Mouse (Mus musculus): ENCODE measurements around the gene Arl4a. TPM values are rescaled to one million over a fixed set of nuclear protein-coding genes. Genes with fewer than 3 reads are reported as not detected.

The Arl4a gene
- polyA plus RNA-seq, 1 experiment from 2014 or later, result 50.2 TPM

- no peaks in the 10 kb centered on the region for H3K9me3 ChIP-seq (ENCODE audit: control insufficient read depth, low read length)
- under 1% methylated on average over 54 of the region's 60 CpGs for WGBS
- no peaks in the 10 kb centered on the region for H3K27me3 ChIP-seq (ENCODE audit: control insufficient read depth, insufficient read depth, low read length)
- H3K9ac ChIP-seq (ENCODE audit: low read depth, low read length), result peak overlapping the region; percentile 77
- H3K36me3 ChIP-seq (ENCODE audit: control insufficient read depth, insufficient read depth, low read length), result no peaks in the 10 kb centered on the region
- H3K4me1 ChIP-seq (ENCODE audit: control insufficient read depth, insufficient read depth, low read length), result peaks cover 2% of the 10 kb centered on the region; the same call in 1 of the 2 replicates
- H3K4me3 ChIP-seq (ENCODE audit: low read length), result peak overlapping the region; percentile 85
- peak overlapping the region; percentile 85; the same call in 1 of the 2 replicates for H3K27ac ChIP-seq (ENCODE audit: low read depth, low read length)
- H3K4me2 ChIP-seq (replicated peaks; ENCODE audit: low read depth, low read length), result peak overlapping the region; percentile 59
- ATAC-seq (ENCODE audit: low FRiP score, low TSS enrichment), result peak; percentile 98
Observed at GRCm38 (mm10) chr12:40037226-40037813, 505 bp downstream of the Arl4a start.

- peak overlapping the region; percentile 68 for H3K9ac ChIP-seq (ENCODE audit: low read depth, low read length)
- H3K4me2 ChIP-seq (replicated peaks; ENCODE audit: low read depth, low read length), result peak overlapping the region; percentile 59
- no peaks in the 10 kb centered on the region for H3K9me3 ChIP-seq (ENCODE audit: control insufficient read depth, low read length)
- no peaks in the 10 kb centered on the region for H3K36me3 ChIP-seq (ENCODE audit: control insufficient read depth, insufficient read depth, low read length)
- no peak for ATAC-seq (ENCODE audit: low FRiP score, low TSS enrichment)
- H3K27me3 ChIP-seq (ENCODE audit: control insufficient read depth, insufficient read depth, low read length), result no peaks in the 10 kb centered on the region
- H3K4me1 ChIP-seq (ENCODE audit: control insufficient read depth, insufficient read depth, low read length), result peaks cover 2% of the 10 kb centered on the region; the same call in 1 of the 2 replicates
- peak overlapping the region; percentile 71; the same call in 1 of the 2 replicates for H3K27ac ChIP-seq (ENCODE audit: low read depth, low read length)
- WGBS, result 4% methylated on average over 11 of the region's 11 CpGs
- H3K4me3 ChIP-seq (ENCODE audit: low read length), result peak overlapping the region; percentile 85
Observed at GRCm38 (mm10) chr12:40036666-40037065, 1.2 kb downstream of the Arl4a start.

GRCm38 (mm10) chr12:40035506-40035905, 2.3 kb downstream of the Arl4a start:
- whole genome bisulfite sequencing, result 88% methylated on average over 4 of the region's 4 CpGs
- Histone ChIP-seq H3K27ac (ENCODE audit: low read depth, low read length) (no peak overlapping the region), H3K4me2 (replicated peaks; ENCODE audit: low read depth, low read length) (peak overlapping the region; percentile 59), H3K9ac (ENCODE audit: low read depth, low read length) (no peak overlapping the region), H3K27me3 (ENCODE audit: control insufficient read depth, insufficient read depth, low read length) (no peaks in the 10 kb centered on the region), H3K36me3 (ENCODE audit: control insufficient read depth, insufficient read depth, low read length) (no peaks in the 10 kb centered on the region), H3K4me3 (ENCODE audit: low read length) (peak overlapping the region; percentile 85), H3K4me1 (ENCODE audit: control insufficient read depth, insufficient read depth, low read length) (peaks cover 2% of the 10 kb centered on the region; the same call in 1 of the 2 replicates), H3K9me3 (ENCODE audit: control insufficient read depth, low read length) (no peaks in the 10 kb centered on the region)
- no peak for ATAC-seq (ENCODE audit: low FRiP score, low TSS enrichment)

- no peak overlapping the region for H3K4me2 ChIP-seq (replicated peaks; ENCODE audit: low read depth, low read length)
Observed at GRCm38 (mm10) chr12:40029201-40029600, 8.6 kb downstream of the Arl4a start.

GRCm38 (mm10) chr12:40027846-40028245, 10.0 kb downstream of the Arl4a start:
- H3K9me3 ChIP-seq (ENCODE audit: control insufficient read depth, low read length), result no peaks in the 10 kb centered on the region
- no peaks in the 10 kb centered on the region for H3K27me3 ChIP-seq (ENCODE audit: control insufficient read depth, insufficient read depth, low read length)
- H3K4me2 ChIP-seq (replicated peaks; ENCODE audit: low read depth, low read length), result no peak overlapping the region
- H3K9ac ChIP-seq (ENCODE audit: low read depth, low read length), result no peak overlapping the region
- H3K36me3 ChIP-seq (ENCODE audit: control insufficient read depth, insufficient read depth, low read length), result no peaks in the 10 kb centered on the region
- H3K4me1 ChIP-seq (ENCODE audit: control insufficient read depth, insufficient read depth, low read length), result no peaks in the 10 kb centered on the region
- no peak overlapping the region for H3K4me3 ChIP-seq (ENCODE audit: low read length)
- WGBS, result 87% methylated on average over 3 of the region's 3 CpGs
- no peak for ATAC-seq (ENCODE audit: low FRiP score, low TSS enrichment)
- no peak overlapping the region for H3K27ac ChIP-seq (ENCODE audit: low read depth, low read length)

More at GRCm38 (mm10) chr12:40029201-40029600, 8.6 kb downstream of the Arl4a start:
- H3K9me3 ChIP-seq (ENCODE audit: control insufficient read depth, low read length), result no peaks in the 10 kb centered on the region
- no peaks in the 10 kb centered on the region for H3K27me3 ChIP-seq (ENCODE audit: control insufficient read depth, insufficient read depth, low read length)
- no peak for ATAC-seq (ENCODE audit: low FRiP score, low TSS enrichment)
- H3K36me3 ChIP-seq (ENCODE audit: control insufficient read depth, insufficient read depth, low read length), result no peaks in the 10 kb centered on the region
- H3K9ac ChIP-seq (ENCODE audit: low read depth, low read length), result no peak overlapping the region
- H3K27ac ChIP-seq (ENCODE audit: low read depth, low read length), result no peak overlapping the region
- H3K4me1 ChIP-seq (ENCODE audit: control insufficient read depth, insufficient read depth, low read length), result no peaks in the 10 kb centered on the region
- H3K4me3 ChIP-seq (ENCODE audit: low read length), result no peak overlapping the region
- WGBS, result 75% methylated on average over 4 of the region's 4 CpGs

- H3K36me3 ChIP-seq (ENCODE audit: control insufficient read depth, insufficient read depth, low read length), result no peaks in the 10 kb centered on the region
- WGBS, result 89% methylated on average over 3 of the region's 3 CpGs
- H3K9ac ChIP-seq (ENCODE audit: low read depth, low read length), result no peak overlapping the region
- H3K4me2 ChIP-seq (replicated peaks; ENCODE audit: low read depth, low read length), result no peak overlapping the region
- H3K9me3 ChIP-seq (ENCODE audit: control insufficient read depth, low read length), result no peaks in the 10 kb centered on the region
- no peak for ATAC-seq (ENCODE audit: low FRiP score, low TSS enrichment)
- no peaks in the 10 kb centered on the region for H3K27me3 ChIP-seq (ENCODE audit: control insufficient read depth, insufficient read depth, low read length)
- no peak overlapping the region for H3K27ac ChIP-seq (ENCODE audit: low read depth, low read length)
- H3K4me3 ChIP-seq (ENCODE audit: low read length), result no peak overlapping the region
- H3K4me1 ChIP-seq (ENCODE audit: control insufficient read depth, insufficient read depth, low read length), result no peaks in the 10 kb centered on the region
Observed at GRCm38 (mm10) chr12:40027444-40027843, 10.4 kb downstream of the Arl4a start.

- no peaks in the 10 kb centered on the region for H3K36me3 ChIP-seq (ENCODE audit: control insufficient read depth, insufficient read depth, low read length)
- 82% methylated on average over 2 of the region's 2 CpGs for WGBS
- no peaks in the 10 kb centered on the region for H3K27me3 ChIP-seq (ENCODE audit: control insufficient read depth, insufficient read depth, low read length)
- no peaks in the 10 kb centered on the region for H3K4me1 ChIP-seq (ENCODE audit: control insufficient read depth, insufficient read depth, low read length)
- H3K27ac ChIP-seq (ENCODE audit: low read depth, low read length), result no peak overlapping the region
- no peak for ATAC-seq (ENCODE audit: low FRiP score, low TSS enrichment)
- no peaks in the 10 kb centered on the region for H3K9me3 ChIP-seq (ENCODE audit: control insufficient read depth, low read length)
- no peak overlapping the region for H3K4me3 ChIP-seq (ENCODE audit: low read length)
- no peak overlapping the region for H3K9ac ChIP-seq (ENCODE audit: low read depth, low read length)
- H3K4me2 ChIP-seq (replicated peaks; ENCODE audit: low read depth, low read length), result no peak overlapping the region
Observed at GRCm38 (mm10) chr12:40023918-40024317, 13.9 kb downstream of the Arl4a start.

GRCm38 (mm10) chr12:40023014-40023642, 14.7 kb downstream of the Arl4a start:
- H3K4me1 ChIP-seq (ENCODE audit: control insufficient read depth, insufficient read depth, low read length), result no peaks in the 10 kb centered on the region
- no peak overlapping the region for H3K4me3 ChIP-seq (ENCODE audit: low read length)
- no peak for ATAC-seq (ENCODE audit: low FRiP score, low TSS enrichment)
- 83% methylated on average over 3 of the region's 3 CpGs for WGBS
- no peaks in the 10 kb centered on the region for H3K36me3 ChIP-seq (ENCODE audit: control insufficient read depth, insufficient read depth, low read length)
- no peak overlapping the region for H3K9ac ChIP-seq (ENCODE audit: low read depth, low read length)
- no peaks in the 10 kb centered on the region for H3K9me3 ChIP-seq (ENCODE audit: control insufficient read depth, low read length)
- no peak overlapping the region for H3K4me2 ChIP-seq (replicated peaks; ENCODE audit: low read depth, low read length)
- no peak overlapping the region for H3K27ac ChIP-seq (ENCODE audit: low read depth, low read length)
- no peaks in the 10 kb centered on the region for H3K27me3 ChIP-seq (ENCODE audit: control insufficient read depth, insufficient read depth, low read length)

GRCm38 (mm10) chr12:40022344-40022743, 15.5 kb downstream of the Arl4a start:
- Histone ChIP-seq H3K27ac (ENCODE audit: low read depth, low read length) (no peak overlapping the region), H3K9ac (ENCODE audit: low read depth, low read length) (no peak overlapping the region), H3K36me3 (ENCODE audit: control insufficient read depth, insufficient read depth, low read length) (no peaks in the 10 kb centered on the region), H3K4me2 (replicated peaks; ENCODE audit: low read depth, low read length) (no peak overlapping the region), H3K4me3 (ENCODE audit: low read length) (no peak overlapping the region), H3K4me1 (ENCODE audit: control insufficient read depth, insufficient read depth, low read length) (no peaks in the 10 kb centered on the region), H3K9me3 (ENCODE audit: control insufficient read depth, low read length) (no peaks in the 10 kb centered on the region), H3K27me3 (ENCODE audit: control insufficient read depth, insufficient read depth, low read length) (no peaks in the 10 kb centered on the region)
- no peak for ATAC-seq (ENCODE audit: low FRiP score, low TSS enrichment)
- WGBS, result 79% methylated on average over 3 of the region's 3 CpGs
